Mouse (Mus musculus): ENCODE data around the gene Ces1d. TPM values are rescaled to one million over a fixed set of nuclear protein-coding genes. Genes with fewer than 3 reads are reported as not detected.
"Not testable (repeated sequence)": the region's sequence is repeated elsewhere in the genome, so short reads cannot be mapped to it uniquely, and the experiment has no call there.

Ces1d gene
- total and polyA plus RNA-seq, 2 experiments: 606 to 2,448 TPM

- Histone ChIP-seq H3K4me3 (ENCODE audit: insufficient read depth, low read depth, low read length) (peak within 1 kb of the TSS; percentile 51), H3K4me1 (ENCODE audit: control insufficient read depth, insufficient read depth, low read length) (peaks cover 30% of the 10 kb centered on the region), H3K79me2 (ENCODE audit: control insufficient read depth, insufficient read depth, low read length) (peaks cover 6% of the 10 kb centered on the region; the same call in 1 of the 2 replicates), H3K27ac (replicated peaks; ENCODE audit: insufficient read depth, low read depth, low read length) (peak within 1 kb of the TSS; percentile 100), H3K27me3 (ENCODE audit: control insufficient read depth, insufficient read depth, low read length) (no peaks in the 10 kb centered on the region), H3K36me3 (ENCODE audit: control insufficient read depth, insufficient read depth, low read length) (no peaks in the 10 kb centered on the region), H3K9ac (ENCODE audit: low read depth, low read length) (peak within 1 kb of the TSS; percentile 92)
- TF ChIP-seq CTCF (IDR thresholded peaks at IDR 0.05; ENCODE audit: low read depth, low read length): no peak
- no peak for TF ChIP-seq POLR2A (IDR thresholded peaks at IDR 0.05; ENCODE audit: extremely low read depth, insufficient read depth, low read length)
- peak; percentile 95 for DNase-seq (ENCODE audit: extremely low read depth, low read depth, low spot score)
Measured at GRCm38 (mm10) chr8:93229446-93229845, 31.8 kb upstream of the Ces1d start, which contains the start of gene Ces1e. TSS of gene Ces1e (minus strand) at chr8:93229619.

GRCm38 (mm10) chr8:93228673-93229370, 31.2 kb upstream of the Ces1d start:
- peak overlapping the region; percentile 51 for H3K4me3 ChIP-seq (ENCODE audit: insufficient read depth, low read depth, low read length)
- H3K27me3 ChIP-seq (ENCODE audit: control insufficient read depth, insufficient read depth, low read length): no peaks in the 10 kb centered on the region
- TF ChIP-seq CTCF (IDR thresholded peaks at IDR 0.05; ENCODE audit: low read depth, low read length) (no peak), POLR2A (IDR thresholded peaks at IDR 0.05; ENCODE audit: extremely low read depth, insufficient read depth, low read length) (no peak)
- H3K9ac ChIP-seq (ENCODE audit: low read depth, low read length): peak overlapping the region; percentile 92
- H3K36me3 ChIP-seq (ENCODE audit: control insufficient read depth, insufficient read depth, low read length): no peaks in the 10 kb centered on the region; the same call in 1 of the 2 replicates
- peak overlapping the region; percentile 100 for H3K27ac ChIP-seq (replicated peaks; ENCODE audit: insufficient read depth, low read depth, low read length)
- DNase-seq (ENCODE audit: extremely low read depth, low read depth, low spot score): peak; percentile 93
- H3K4me1 ChIP-seq (ENCODE audit: control insufficient read depth, insufficient read depth, low read length): peaks cover 27% of the 10 kb centered on the region
- WGBS: 29% methylated on average over 11 of the region's 11 CpGs
- H3K79me2 ChIP-seq (ENCODE audit: control insufficient read depth, insufficient read depth, low read length): peaks cover 6% of the 10 kb centered on the region; the same call in 1 of the 2 replicates

- H3K36me3 ChIP-seq (ENCODE audit: control insufficient read depth, insufficient read depth, low read length); H3K27ac ChIP-seq (replicated peaks; ENCODE audit: insufficient read depth, low read depth, low read length); H3K79me2 ChIP-seq (ENCODE audit: control insufficient read depth, insufficient read depth, low read length); H3K27me3 ChIP-seq (ENCODE audit: control insufficient read depth, insufficient read depth, low read length); H3K9ac ChIP-seq (ENCODE audit: low read depth, low read length); H3K4me3 ChIP-seq (ENCODE audit: insufficient read depth, low read depth, low read length): not testable (repeated sequence)
- WGBS: 28% methylated on average over 1 of the region's 1 CpGs
- H3K4me1 ChIP-seq (ENCODE audit: control insufficient read depth, insufficient read depth, low read length): peaks cover 23% of the 10 kb centered on the region
- peak; percentile 66 for DNase-seq (ENCODE audit: extremely low read depth, low read depth, low spot score)
Measured at GRCm38 (mm10) chr8:93226471-93226870, 28.8 kb upstream of the Ces1d start.

- 20% methylated on average over 3 of the region's 3 CpGs for WGBS
- Histone ChIP-seq H3K4me1 (ENCODE audit: control insufficient read depth, insufficient read depth, low read length) (peaks cover 7% of the 10 kb centered on the region; the same call in 1 of the 2 replicates), H3K9ac (ENCODE audit: low read depth, low read length) (no peak overlapping the region), H3K4me3 (ENCODE audit: insufficient read depth, low read depth, low read length) (no peak overlapping the region), H3K36me3 (ENCODE audit: control insufficient read depth, insufficient read depth, low read length) (peaks cover 36% of the 10 kb centered on the region), H3K79me2 (ENCODE audit: control insufficient read depth, insufficient read depth, low read length) (peaks cover 3% of the 10 kb centered on the region; the same call in 1 of the 2 replicates), H3K27ac (replicated peaks; ENCODE audit: insufficient read depth, low read depth, low read length) (0 out of 2 replicates have a peak overlapping the region, but pooled peaks have one; percentile 2), H3K27me3 (ENCODE audit: control insufficient read depth, insufficient read depth, low read length) (no peaks in the 10 kb centered on the region)
- DNase-seq (ENCODE audit: extremely low read depth, low read depth, low spot score): peak; percentile 69
- TF ChIP-seq CTCF (IDR thresholded peaks at IDR 0.05; ENCODE audit: low read depth, low read length) (no peak), POLR2A (IDR thresholded peaks at IDR 0.05; ENCODE audit: extremely low read depth, insufficient read depth, low read length) (no peak)
Measured at GRCm38 (mm10) chr8:93221896-93222295, 24.3 kb upstream of the Ces1d start.

GRCm38 (mm10) chr8:93217867-93218266, 20.2 kb upstream of the Ces1d start:
- no peak overlapping the region for H3K9ac ChIP-seq (ENCODE audit: low read depth, low read length)
- no peaks in the 10 kb centered on the region for H3K27me3 ChIP-seq (ENCODE audit: control insufficient read depth, insufficient read depth, low read length)
- peaks cover 3% of the 10 kb centered on the region; the same call in 1 of the 2 replicates for H3K4me1 ChIP-seq (ENCODE audit: control insufficient read depth, insufficient read depth, low read length)
- 66% methylated on average over 4 of the region's 4 CpGs for WGBS
- DNase-seq (ENCODE audit: extremely low read depth, low read depth, low spot score): no peak
- no peaks in the 10 kb centered on the region for H3K79me2 ChIP-seq (ENCODE audit: control insufficient read depth, insufficient read depth, low read length)
- no peak overlapping the region for H3K4me3 ChIP-seq (ENCODE audit: insufficient read depth, low read depth, low read length)
- TF ChIP-seq CTCF (IDR thresholded peaks at IDR 0.05; ENCODE audit: low read depth, low read length): peak; percentile 41
- TF ChIP-seq POLR2A (IDR thresholded peaks at IDR 0.05; ENCODE audit: extremely low read depth, insufficient read depth, low read length): no peak
- no peak overlapping the region for H3K27ac ChIP-seq (replicated peaks; ENCODE audit: insufficient read depth, low read depth, low read length)
- H3K36me3 ChIP-seq (ENCODE audit: control insufficient read depth, insufficient read depth, low read length): peaks cover 54% of the 10 kb centered on the region

- Histone ChIP-seq H3K4me1 (ENCODE audit: control insufficient read depth, insufficient read depth, low read length) (peaks cover 3% of the 10 kb centered on the region; the same call in 1 of the 2 replicates), H3K9ac (ENCODE audit: low read depth, low read length) (no peak overlapping the region), H3K4me3 (ENCODE audit: insufficient read depth, low read depth, low read length) (no peak overlapping the region), H3K27ac (replicated peaks; ENCODE audit: insufficient read depth, low read depth, low read length) (no peak overlapping the region), H3K36me3 (ENCODE audit: control insufficient read depth, insufficient read depth, low read length) (peaks cover 56% of the 10 kb centered on the region), H3K79me2 (ENCODE audit: control insufficient read depth, insufficient read depth, low read length) (no peaks in the 10 kb centered on the region), H3K27me3 (ENCODE audit: control insufficient read depth, insufficient read depth, low read length) (no peaks in the 10 kb centered on the region)
- TF ChIP-seq POLR2A (IDR thresholded peaks at IDR 0.05; ENCODE audit: extremely low read depth, insufficient read depth, low read length): no peak
- no peak for TF ChIP-seq CTCF (IDR thresholded peaks at IDR 0.05; ENCODE audit: low read depth, low read length)
- peak; percentile 68 for DNase-seq (ENCODE audit: extremely low read depth, low read depth, low spot score)
- WGBS: 5% methylated on average over 1 of the region's 1 CpGs
Measured at GRCm38 (mm10) chr8:93217375-93217774, 19.7 kb upstream of the Ces1d start.

Measured in liver, adult 2 months (tissue).